Mouse (Mus musculus): Measurements from ENCODE around the gene 0610030E20Rik.

Gene 0610030E20Rik

DNA sequence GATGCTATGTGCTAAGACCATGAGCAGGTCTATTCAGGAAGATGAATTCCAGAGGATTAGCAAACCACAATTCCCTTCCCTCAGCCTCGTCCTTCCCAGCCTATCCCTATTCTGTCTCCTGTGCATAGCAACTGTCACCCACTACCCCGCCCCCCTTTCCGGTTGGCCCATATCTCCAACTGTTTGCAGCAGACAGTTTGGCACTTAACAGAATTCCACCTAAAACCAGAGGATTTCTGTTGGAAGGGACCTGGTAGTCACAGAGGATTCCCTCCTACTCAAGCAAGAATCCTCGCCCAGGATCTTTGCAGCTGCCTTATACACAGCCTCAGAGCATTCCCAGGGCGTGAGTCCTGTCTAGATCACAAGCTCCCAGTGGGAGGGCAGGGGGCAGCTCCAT, 24.0 kb downstream of the 0610030E20Rik start:
- no peak for DNase-seq (ENCODE audit: low spot score)

DNA sequence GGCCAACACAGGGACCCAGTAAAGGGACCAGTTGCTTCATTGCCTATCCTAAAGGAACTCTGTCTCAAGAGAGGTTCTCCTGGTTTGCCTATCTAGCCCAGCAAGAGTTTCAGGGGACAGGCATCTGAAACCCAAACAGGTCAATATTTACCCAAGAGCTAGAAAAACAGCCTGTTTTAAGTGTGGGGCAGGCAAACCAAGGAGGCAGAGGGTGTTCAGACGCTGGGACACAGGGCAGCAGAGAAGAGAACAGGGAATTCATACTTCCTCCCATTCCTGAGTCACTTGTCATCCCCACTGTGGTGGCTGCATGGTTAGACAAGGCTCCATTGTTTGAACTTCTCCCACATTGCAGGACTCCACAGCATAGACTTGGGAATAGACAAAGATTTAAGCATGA, 24.5 kb downstream of the 0610030E20Rik start:
- no peak for DNase-seq (ENCODE audit: low spot score)

DNA sequence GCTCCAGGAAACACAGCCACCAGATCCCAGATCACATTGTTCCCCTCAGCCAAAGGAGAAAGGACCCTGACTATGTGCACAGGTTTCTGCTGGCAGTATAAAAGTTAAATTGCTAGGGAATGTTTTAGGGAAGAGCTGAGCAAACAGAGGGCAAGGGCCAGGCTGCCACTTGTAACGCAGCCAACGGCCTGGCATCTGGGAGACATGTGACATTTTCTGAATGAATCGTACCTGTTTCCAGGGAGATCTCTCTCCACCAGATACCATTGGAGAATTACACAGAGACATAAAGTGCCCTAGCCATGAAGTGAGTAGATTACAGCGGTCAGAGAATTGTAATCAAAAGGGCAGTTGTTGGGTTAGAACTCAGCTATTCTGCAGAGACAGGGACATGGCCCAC, 26.1 kb downstream of the 0610030E20Rik start:
- DNase-seq (ENCODE audit: low spot score), result no peak

DNA sequence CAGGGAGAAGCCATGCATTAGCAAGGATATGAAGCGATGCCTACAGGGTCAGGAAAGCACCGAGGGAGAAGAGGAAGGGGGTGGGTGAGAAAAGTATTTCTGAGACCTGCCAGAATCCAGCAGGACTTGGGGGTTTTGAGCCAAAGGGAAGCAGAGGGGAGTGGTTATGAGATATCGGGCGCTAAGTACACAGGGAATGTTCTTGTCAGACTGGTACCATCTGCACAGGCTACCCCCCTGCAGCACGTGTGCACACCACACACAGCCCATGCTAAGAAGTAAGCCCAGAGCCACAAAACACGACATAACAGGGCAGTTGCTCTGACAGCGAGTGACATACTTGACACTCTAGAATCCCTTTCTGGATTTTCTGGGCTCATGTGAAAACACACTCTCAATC, 27.1 kb downstream of the 0610030E20Rik start:
- DNase-seq (ENCODE audit: low spot score), result no peak

DNA sequence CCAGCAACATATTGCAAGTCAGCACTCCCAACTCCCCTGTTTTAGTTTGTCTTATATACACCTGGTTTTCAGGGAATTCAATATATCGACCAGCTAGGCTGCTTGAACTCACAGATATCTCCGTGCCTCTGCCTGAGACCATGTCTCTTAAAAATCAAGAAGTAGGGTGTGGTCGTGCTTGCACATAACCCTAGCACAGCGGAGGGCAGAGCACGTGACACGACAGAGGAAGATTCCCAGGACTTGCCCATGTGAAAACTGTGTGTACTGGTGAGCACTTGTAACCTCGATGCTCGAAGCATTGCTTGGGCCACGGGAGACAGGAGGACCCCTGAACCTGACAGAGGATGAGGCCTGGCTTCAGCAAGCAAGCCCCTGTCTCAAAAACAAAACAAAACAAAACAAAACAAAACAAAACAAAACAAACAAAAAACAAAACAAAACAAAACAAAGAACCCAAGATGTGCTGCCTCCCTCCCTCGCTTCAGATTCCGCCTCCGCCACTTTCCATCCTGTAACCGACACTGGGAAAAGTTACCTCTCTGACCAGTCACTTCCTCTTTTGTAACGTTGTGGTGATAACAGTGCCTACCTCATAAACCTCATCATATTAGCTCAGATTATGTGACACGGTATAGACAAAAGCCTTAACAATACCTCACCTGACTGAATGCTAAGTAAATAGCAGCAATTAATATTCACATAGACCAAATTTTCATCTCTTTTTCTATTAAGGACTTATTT, 27.9 kb downstream of the 0610030E20Rik start:
- no peak for DNase-seq (ENCODE audit: low spot score)

DNA sequence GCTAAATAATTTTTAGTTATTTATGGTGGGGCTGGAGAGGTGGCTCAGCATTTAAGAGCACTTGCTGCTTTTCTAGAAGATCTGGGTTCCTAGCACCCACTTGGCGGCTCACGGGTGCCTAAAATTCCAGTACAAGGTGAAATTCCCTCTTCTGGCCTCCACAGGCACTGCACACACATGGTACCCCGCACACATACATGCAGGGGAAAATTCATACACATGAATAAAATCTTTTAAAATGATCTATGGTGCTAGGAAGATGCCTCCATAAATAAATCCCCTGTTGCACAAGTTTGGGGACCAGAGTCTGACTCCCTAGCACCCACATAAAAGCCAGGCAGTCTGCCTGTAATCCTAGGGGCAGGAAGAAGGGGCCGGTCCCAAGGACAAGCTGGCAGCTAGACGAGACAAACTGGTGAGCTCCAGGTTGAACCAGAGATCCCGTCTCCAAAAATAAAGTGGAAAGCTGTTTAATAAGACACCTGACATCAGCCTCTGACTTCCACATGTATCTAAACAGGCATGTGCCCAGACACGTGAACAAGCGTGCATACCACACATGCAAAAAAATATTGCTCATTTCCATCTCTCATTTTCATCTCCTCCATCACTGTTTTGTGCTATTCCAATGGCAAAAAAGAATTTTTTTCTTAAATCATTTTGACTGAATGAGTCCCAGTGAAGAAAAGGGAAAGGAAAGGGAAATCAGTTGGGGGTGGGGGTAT, 31.6 kb downstream of the 0610030E20Rik start:
- DNase-seq (ENCODE audit: low spot score), result no peak

DNA sequence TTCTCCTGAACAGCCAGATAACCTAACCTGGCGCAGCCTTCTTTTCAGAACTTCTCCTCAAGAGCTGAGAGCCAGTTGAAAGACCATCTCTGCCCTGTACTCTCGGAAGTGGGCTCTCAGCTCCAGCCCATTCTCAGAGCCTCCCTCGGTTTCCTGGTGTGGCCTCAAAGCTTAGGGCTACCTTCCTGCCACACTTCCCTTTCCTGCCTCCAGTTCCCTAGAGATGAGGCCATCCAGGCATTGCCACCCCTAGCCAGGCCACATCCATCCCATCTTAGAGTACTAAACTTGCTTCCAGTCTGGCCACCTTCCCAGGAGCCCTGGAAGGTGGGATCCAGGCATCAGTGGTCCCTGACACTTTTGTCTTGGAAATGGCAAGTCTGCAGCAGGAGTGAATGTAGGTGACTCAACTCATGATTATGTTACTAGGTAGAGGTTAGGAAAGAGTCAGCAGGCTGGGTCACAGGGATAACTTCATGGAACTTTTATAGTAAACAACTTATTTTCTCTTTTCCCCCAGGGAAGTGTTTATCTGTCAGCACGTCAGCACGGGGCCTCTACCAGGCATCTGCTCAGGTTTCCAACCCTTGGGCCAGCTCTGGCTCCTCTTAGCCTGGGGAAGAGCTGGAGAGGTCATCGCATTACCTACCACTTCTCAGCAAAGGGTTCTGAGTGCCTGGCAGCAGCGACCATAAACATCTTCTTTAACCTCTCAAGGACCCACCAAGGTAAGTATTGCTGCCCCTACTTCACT, 32.4 kb downstream of the 0610030E20Rik start:
- no peak for DNase-seq (ENCODE audit: low spot score)

DNA sequence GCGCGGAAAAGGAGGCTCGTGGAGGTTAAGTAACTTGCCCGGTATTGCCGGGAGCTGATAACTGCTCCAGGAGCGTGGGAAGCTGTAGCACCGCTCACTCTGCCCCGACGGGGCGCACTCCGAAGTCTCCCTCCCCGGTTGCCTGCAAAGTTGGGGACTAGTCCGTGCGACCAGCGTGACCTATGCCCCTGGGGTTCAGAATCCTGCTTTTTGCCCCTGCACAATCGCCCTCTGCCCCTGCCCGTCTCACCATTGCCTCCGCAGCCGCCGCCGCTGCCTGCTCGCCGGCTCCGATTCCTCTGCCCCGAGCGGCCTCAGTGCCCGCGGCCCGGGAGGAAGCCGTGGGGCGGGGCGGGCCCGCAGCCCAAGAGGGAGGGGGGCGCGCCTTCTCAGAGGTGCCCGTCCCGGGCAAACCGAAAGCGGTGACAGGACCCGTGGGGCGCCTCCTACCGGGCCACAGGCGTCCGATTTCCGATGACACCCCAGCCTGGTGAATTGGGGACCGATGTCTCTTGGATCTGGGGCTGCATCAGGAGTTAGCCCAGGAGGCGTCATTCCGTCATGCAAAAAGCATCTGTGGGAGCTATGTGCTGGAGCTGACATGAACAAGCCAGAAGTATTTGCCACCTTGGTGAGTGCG, 33.1 kb downstream of the 0610030E20Rik start, which contains the start of gene Vamp5:
Gene Vamp5, minus strand, starts transcription at position 338 of the 640 bp plus-strand sequence.
- DNase-seq (ENCODE audit: low spot score), result peak; percentile 72

DNA sequence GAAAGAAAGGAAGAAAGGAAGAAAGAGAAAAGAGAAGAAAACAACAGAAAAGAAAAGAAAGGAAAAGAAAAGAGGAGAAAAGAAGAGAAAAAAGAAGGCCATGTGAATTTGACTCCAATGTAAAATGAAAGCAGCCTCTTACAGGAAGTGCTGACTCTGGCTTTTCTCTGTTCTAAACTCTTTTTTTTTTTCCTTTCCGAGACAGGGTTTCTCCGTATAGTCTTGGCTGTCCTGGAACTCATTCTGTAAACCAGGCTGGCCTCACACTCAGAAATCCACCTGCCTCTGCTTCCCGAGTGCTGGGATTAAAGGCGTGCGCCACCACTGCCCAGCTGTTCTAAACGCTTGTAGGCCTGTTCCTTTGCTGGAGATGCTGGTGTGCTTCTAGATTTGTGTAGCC, 35.4 kb downstream of the 0610030E20Rik start:
- no peak for DNase-seq (ENCODE audit: low spot score)

DNA sequence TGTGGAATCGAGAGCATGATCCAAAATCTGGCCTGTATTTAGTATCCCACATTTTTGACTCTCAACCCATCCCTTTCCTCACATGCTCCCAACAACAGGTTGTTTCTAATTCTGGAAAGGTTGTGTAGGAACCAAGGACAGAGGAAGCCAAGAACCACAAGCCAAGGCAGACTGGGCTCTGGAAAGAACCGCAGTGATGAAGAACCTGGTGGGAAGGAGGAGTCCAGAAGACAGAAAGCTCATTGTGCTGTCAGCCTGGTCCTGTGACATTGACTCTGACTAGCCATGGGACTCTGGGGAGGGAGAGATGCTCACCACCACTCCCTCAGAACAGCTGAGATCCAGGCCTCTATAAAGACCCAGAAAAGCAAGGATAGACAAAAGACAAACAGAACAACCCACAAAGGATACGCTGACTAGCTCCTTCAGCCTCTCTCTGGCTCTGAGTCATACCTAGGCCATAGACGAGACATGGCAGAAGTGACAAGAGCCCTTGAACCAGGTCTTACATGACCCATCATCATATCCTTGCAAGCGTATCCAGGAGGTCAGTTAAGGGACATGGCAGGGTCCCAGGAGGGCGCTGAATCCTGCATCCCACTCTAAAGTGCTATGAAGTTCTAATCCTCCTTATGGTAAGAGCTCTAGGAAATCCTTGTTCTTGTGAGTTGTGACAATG, 36.2 kb downstream of the 0610030E20Rik start:
- no peak for DNase-seq (ENCODE audit: low spot score)

DNA sequence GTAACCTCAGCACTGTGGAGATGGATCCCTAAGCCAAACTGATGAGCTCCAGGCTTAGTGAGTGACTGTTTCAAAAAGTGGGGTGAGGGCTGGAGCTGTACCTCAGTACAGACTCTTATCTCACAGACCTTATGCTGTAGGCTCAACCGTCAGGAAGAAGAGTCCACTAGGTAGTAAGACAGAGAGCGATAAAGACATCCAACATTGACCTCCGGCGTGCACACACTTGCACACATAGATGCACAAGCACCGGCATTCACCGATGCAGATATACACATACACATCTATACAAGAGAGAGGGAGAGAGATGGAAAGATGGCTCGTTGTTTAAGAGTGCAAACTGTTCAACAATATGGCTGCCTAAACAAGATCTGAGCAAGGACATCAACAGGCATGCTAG, 36.8 kb downstream of the 0610030E20Rik start:
- no peak for DNase-seq (ENCODE audit: low spot score)

DNA sequence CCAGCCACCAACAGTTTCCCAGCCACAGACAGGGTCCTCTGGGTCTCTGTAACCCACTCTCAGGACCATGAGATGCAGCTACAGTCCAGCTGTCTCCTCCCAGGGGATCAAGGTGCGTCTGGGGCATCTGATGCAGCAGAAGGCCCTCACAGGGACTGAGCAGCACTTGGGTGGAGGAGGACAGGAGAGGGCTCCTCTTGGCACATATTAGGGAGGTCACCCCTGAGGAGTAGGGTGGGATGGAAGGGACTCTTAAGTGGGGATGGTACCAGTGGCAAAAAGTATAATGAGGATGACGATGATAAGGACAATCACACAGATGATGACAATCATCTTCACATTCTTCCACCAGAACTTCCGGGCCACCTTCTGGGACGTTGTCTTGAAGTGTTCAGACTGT, 38.1 kb downstream of the 0610030E20Rik start:
- no peak for DNase-seq (ENCODE audit: low spot score)

DNA sequence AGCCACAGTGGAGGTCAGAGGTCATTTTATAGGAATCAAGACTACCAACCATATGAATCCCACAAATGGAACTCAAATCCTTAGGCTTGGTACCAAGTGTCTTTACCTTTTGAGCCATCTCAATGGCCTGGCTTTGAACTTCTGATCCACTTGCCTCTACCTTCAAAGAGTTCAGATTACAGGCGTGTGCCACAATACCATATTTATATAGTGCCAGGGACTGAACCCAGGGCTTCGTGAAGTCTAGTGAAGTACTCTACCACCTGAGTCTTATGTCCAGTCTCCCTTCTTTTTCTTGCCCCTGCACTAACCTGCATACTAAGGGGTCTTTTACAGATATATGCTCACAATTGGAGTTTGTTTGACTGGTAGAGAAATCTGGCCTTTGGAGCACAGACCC, 39.4 kb downstream of the 0610030E20Rik start:
- DNase-seq (ENCODE audit: low spot score), result no peak

DNA sequence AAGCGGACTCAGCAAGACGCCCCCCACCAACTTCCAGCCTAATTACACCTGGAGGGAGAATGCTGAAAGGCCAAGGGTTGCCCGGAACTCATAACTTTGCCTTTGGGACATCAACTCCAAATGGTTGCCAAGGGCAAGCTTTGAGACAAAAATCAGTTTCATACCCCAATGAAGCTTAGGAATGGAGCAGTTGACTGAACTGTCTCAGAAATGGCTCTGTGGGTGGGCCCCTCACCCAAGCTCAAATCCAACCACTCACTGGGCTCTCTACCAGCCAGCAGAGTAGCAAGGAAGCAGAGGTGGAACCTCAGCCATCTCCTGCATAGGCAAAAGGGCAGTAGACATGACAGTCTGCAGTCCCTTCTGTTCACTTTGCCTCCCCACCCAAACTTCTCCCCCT, 40.7 kb downstream of the 0610030E20Rik start:
- no peak for DNase-seq (ENCODE audit: low spot score)

DNA sequence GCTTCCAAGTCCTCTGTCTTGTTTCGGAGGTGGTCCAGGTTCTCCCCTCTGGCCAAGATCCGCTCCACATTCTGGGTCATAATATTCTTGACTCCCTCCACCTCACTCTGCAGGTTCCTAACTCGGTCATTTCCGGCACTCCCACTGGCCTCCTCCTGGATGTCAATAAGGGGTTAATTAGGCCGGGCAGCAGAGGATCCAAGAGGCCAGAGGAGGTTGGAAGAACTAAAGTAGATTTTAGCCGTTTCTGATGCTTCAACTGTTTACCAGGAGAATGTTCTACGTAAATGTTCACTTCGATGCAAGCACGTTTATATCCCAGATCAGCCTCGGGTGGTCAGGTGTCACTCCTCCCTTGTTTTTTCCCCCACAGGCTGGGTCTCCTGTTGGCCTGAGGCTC, 41.1 kb downstream of the 0610030E20Rik start:
- no peak for DNase-seq (ENCODE audit: low spot score)

DNA sequence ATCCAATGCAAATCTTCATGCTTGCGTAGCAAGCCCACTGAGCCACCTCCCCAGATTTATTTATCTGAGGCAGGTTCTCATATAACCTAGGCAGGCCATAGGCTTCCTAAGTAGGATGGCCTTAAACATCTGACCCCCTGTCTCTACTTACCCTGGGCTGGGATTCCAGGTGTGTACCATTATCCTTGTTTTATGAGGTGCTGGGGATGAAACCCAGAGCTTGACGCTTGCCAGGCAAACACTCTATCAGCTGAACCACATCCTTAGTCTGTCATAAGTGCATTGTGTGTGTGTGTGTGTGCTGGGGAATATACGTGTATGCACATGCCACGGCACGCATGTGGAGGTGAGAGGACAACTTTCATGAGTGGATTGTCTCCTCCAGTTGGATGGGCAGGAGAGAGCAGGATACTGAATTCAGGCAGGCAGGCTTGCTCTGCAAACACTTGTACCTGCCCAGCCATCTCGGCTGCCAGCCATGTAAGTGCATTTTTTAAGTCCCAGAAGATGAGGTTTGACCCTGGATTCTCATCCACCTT, 41.7 kb downstream of the 0610030E20Rik start:
- no peak for DNase-seq (ENCODE audit: low spot score)

DNA sequence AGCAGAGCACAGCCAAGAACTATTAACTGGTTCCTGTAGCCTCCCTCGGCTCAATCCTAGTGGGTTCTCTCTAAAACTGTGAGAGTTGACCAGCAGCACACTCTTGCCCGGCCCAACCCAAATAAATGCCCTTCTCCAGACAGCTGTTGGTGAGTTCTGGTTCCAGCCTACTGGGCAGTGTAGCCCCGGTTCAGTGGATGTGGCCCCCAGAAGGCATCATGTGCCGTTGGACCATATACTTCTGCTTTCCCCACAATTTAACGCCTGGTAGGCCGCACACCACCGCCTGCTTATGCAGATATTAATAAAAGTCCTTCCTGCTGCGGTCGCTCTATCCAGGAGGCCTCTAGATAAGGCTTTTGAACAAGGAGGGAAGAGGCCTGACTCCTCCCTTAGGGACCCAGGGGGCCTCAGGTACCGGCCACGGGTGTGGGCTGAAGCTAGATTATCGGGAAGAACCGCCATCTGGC, 42.4 kb downstream of the 0610030E20Rik start:
- DNase-seq (ENCODE audit: low spot score), result no peak

DNA sequence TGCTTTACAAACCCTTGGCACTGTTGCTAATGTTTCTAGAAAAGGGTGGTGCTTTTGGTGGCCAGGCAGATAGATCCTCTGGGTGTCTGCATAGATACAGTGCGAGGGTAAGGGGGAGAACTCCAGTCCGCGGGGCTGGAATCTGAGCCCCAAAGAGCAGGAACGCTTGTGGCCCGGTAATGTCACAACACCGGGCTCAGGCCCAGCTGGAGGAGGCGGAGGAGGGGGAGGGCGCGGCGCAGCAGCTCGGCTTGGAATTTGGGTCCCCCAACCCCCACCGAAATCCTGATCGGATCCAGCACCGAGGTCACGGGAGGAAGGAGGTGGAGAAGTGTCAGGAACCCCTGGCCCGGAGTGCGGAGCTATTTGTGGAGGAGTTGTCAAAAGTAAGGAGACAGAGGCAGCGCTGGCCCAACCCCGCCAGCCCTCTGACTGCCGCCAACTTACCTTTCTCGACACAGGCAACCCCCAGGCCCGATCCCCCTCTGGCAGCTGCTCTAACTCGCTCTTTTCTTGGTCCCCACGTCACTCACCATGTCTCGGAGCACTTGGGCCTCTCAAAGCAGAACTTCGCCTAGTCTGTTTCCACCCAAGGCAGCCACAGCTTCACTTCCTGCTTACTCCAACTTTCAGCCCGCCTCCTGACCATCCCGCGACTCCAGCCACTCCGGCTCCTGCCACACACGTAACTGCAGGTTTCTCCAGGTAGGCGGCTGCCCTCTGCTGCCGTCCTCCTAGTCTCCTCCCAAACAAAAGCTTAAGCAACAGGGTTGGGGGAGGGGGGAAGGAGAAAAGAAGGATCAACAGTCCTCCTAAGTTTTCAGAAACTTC, 43.0 kb downstream of the 0610030E20Rik start, which contains the start of gene Vamp8:
Gene Vamp8, minus strand, starts transcription at position 763 of the 831 bp plus-strand sequence.
- peak; percentile 72 for DNase-seq (ENCODE audit: low spot score)

DNA sequence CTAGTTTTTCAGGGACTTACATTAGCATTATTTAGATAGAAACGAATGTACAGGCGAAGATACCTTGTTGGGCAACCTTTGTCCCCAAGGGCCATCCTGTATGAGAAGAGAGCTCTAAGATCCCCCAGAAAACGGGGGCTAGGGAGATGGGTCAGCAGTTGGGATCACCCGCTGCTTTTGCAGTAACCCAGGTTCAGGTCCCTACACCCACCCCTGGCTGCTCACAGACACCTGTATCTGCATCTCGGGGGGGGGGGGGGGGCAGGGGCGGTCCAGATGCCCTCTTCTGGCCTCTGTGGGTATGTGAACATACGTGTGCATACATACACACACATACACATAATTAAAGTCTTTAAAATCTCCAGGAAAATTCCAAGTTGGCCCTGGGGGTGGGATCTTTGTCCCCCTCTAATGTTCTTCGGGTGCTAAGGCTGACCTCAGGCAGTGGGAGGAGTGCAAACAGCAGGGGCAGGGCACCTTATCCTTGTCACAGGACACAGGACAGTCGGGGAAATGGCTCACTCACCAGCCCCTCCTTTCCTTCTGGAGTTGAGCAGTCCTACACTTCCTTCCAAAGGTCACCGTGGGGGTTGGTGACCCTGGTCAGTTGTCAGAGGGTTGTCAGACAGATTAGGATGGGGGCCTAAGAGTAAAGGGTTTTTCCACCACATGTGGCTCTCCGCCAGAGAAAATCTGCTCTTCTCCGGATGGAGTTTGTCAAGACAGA, 43.8 kb downstream of the 0610030E20Rik start:
- DNase-seq (ENCODE audit: low spot score), result no peak

DNA sequence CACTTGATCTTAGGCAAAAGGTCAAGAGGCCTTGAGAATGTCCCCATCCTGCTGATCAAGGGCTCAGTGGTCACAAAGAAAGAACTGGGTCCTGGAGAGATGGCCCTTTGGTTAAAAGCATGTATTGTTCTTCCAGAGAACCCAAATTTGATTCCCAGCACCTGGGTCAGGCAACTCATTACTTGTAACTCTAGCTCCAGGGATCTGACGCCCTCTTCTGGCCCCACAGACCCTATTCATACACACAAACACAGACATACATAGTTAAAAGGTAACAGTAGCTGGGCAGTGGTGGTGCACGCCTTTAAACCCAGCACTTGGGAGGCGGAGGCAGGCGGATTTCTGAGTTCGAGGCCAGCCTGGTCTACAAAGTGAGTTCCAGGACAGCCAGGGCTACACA, 45.2 kb downstream of the 0610030E20Rik start:
- DNase-seq (ENCODE audit: low spot score), result no peak
